In genomic region chr10:7608611-7609010, GRCm38 (mm10) we compare ENCODE assay signal across 24 mouse cellular contexts.
"Had no signal": no experiment of that assay in that cellular context is flagged by ENCODE, and none has a peak within 500 bp of the region (broad histone marks: within the 10 kb centered on the region; RNA-seq: fewer than 3 reads in every experiment).

No protein-coding gene starts in this region.

- H3K9ac ChIP-seq: kidney, embryonic 15.5 days; limb, embryonic 12.5 days; limb, embryonic 15.5 days; liver, embryonic 14.5 days; liver, postnatal 0 days; lung, embryonic 14.5 days; midbrain, embryonic 13.5 days had no signal

- ATAC-seq: liver, postnatal 0 days; lung, postnatal 0 days; midbrain, embryonic 13.5 days; midbrain, embryonic 16.5 days had no signal

- DNase-seq: kidney, adult 11 months; kidney, adult 8-10 months; kidney, postnatal 10 days; kidney, postnatal 36 days; layer of hippocampus, postnatal 36 days; left cerebral cortex, postnatal 4 days; liver, postnatal 0 days; lung, embryonic 14.5 days; right cerebral cortex, adult 18-20 months; right cerebral cortex, postnatal 14 days; right cerebral cortex, postnatal 4 days; thymus, postnatal 25 days had no signal

- H3K9me3 ChIP-seq: kidney, embryonic 15.5 days; limb, embryonic 12.5 days; limb, embryonic 15.5 days; megakaryocyte, embryonic 14.5 days; midbrain, embryonic 10.5 days; midbrain, embryonic 13.5 days had no signal

- H3K27ac ChIP-seq: kidney, embryonic 15.5 days; left cerebral cortex, adult 2 months; limb, embryonic 12.5 days; limb, embryonic 15.5 days; liver, embryonic 14.5 days; macrophage; midbrain, embryonic 10.5 days; midbrain, embryonic 13.5 days had no signal

- H3K4me1 ChIP-seq: kidney, embryonic 15.5 days; limb, embryonic 12.5 days; limb, embryonic 15.5 days; megakaryocyte, embryonic 14.5 days; midbrain, embryonic 10.5 days; midbrain, embryonic 13.5 days had no signal

- H3K4me2 ChIP-seq: kidney, embryonic 15.5 days; limb, embryonic 12.5 days; limb, embryonic 15.5 days; liver, embryonic 11.5 days; lung, embryonic 14.5 days; midbrain, embryonic 13.5 days had no signal

- H3K4me3 ChIP-seq: kidney, embryonic 15.5 days; left cerebral cortex, adult 2 months; limb, embryonic 12.5 days; limb, embryonic 15.5 days; megakaryocyte, embryonic 14.5 days; midbrain, embryonic 10.5 days; midbrain, embryonic 13.5 days had no signal

- H3K27me3 ChIP-seq: kidney, embryonic 15.5 days; limb, embryonic 12.5 days; limb, embryonic 15.5 days; midbrain, embryonic 13.5 days had no signal

- H3K36me3 ChIP-seq: kidney, embryonic 15.5 days; limb, embryonic 12.5 days; limb, embryonic 15.5 days had no signal
